Mouse (Mus musculus): ENCODE measurements around the gene Stab2. TPM values are rescaled to one million over a fixed set of nuclear protein-coding genes. Genes with fewer than 3 reads are reported as not detected.

Gene Stab2
- polyA plus RNA-seq, 1 experiment from 2014 or later: 0.04 TPM

Other genes starting within 250 kb of the Stab2 start
- not detected in 2 replicates for gene Gm49358, start 244.1 kb downstream of the Stab2 start, polyA plus RNA-seq (2016; fragmentation: Nextera tagmentation; extraction: Ambion mirVana)
- 2.1 and 2.5 TPM in 2 replicates for gene Nt5dc3, start 229.0 kb downstream of the Stab2 start, polyA plus RNA-seq (2016; fragmentation: Nextera tagmentation; extraction: Ambion mirVana)
- gene 1700113H08Rik, start 50.0 kb upstream of the Stab2 start, polyA plus RNA-seq (2016; fragmentation: Nextera tagmentation; extraction: Ambion mirVana): 0.22 and 0.56 TPM in 2 replicates